Mouse (Mus musculus) Patski (cell line): ENCODE measurements around the gene Alg2. TPM values are rescaled to one million over a fixed set of nuclear protein-coding genes. Genes with fewer than 3 reads are reported as not detected.

Experiments used
- ATAC-seq: fragments of 100-300 bp; one replicate; pipeline ENCODE4 v1.8.0; 2021
- CTCF ChIA-PET: fragments of 350-600 bp; sonication (Branson Sonifier 250); formaldehyde crosslinking; loops from one replicate; lab custom pipeline; 2022; ENCODE audit warnings: inconsistent platforms; lab: Charles Lee
- POLR2A ChIA-PET: fragments of 350-600 bp; sonication (Branson Sonifier 250); formaldehyde crosslinking; loops from one replicate; lab custom pipeline; 2022; ENCODE audit warnings: antibody characterized with exemption, inconsistent platforms; lab: Charles Lee
- DNase-seq: peaks from one replicate; pipeline ENCODE4 v3.0.0-alpha.2; 2011; ENCODE audit warnings: low read depth, low spot score
- H3K27me3 ChIP-seq: fragments of 371-371 bp; one replicate; pipeline ENCODE4 v1.5.1; 2021
- CTCF ChIP-seq: fragments of 100-300 bp; IDR thresholded peaks from one replicate; pipeline ENCODE4 v1.5.1; 2021
- in situ Hi-C: fragments of 300-500 bp; cut with MboI; formaldehyde crosslinking; loops from 3 replicates; pipeline ENCODE4 v1.11.1; 2018; ENCODE audit warnings: low pct_unique_long_range_greater_than_20kb, mixed read lengths
- polyA plus RNA-seq: library from polyadenylated mRNA; unstranded; gene quantifications from one replicate; pipeline ENCODE4 v1.2.3, GENCODE M21; 2021

Alg2 gene
- polyA plus RNA-seq, 1 experiment from 2014 or later, result 28.1 TPM

- in situ Hi-C loops, result loop anchor here (25.0 kb wide), 1 partner anchor 731 kb away; no protein-coding TSS in a partner anchor
- POLR2A ChIA-PET, result no interaction called here
- TF ChIP-seq CTCF, result no peak
- DNase-seq (no peak), ATAC-seq (no peak)
- CTCF ChIA-PET, result interaction anchor here (1.4 kb wide), 1 partner anchor 16 kb away, joined by 6 read pairs; no protein-coding TSS in a partner anchor
- H3K27me3 ChIP-seq, result no peaks in the 10 kb centered on the region
These were observed 56.3 kb downstream of the Alg2 start for GRCm38 (mm10) chr4:47417871-47418270.

Other genes starting within 250 kb of the Alg2 start
- 12.9 TPM for gene Tgfbr1, start 121.1 kb downstream of the Alg2 start, polyA plus RNA-seq
- gene Sec61b, start 325 bp upstream of the Alg2 start, polyA plus RNA-seq, result 164 TPM